Mouse (Mus musculus) kidney, postnatal 0 days (tissue): ENCODE data around the gene Gja6. TPM values are rescaled to one million over a fixed set of nuclear protein-coding genes. Genes with fewer than 3 reads are reported as not detected.
A peak's percentile ranks its signal among the peaks of the same experiment; 100 is the strongest.

Source experiments
- ATAC-seq: fragments of 200-750 bp; cut with Nextera tagmentation; replicated peaks from 2 replicates; pipeline ENCODE4 v1.8.0; 2017; ENCODE audit warnings: low read depth, moderate number of reproducible peaks, moderate TSS enrichment, moderate library complexity; ENCODE audit not compliant: low FRiP score
- DNase-seq: peaks from one replicate; pipeline ENCODE4 v3.0.0-alpha.2; 2016; ENCODE audit warnings: low spot score
- H3K27ac ChIP-seq: fragments of 300-500 bp; sonication (generic); 2 replicates; pipeline ENCODE4 v1.5.1; 2014; ENCODE audit warnings: mild to moderate bottlenecking
- H3K27me3 ChIP-seq: fragments of 300-500 bp; sonication (generic); 2 replicates; pipeline ENCODE4 v1.6.1; 2014; ENCODE audit warnings: low read length, mixed read lengths; ENCODE audit not compliant: insufficient read depth
- H3K36me3 ChIP-seq: fragments of 300-500 bp; sonication (generic); 2 replicates; pipeline ENCODE4 v1.6.1; 2014; ENCODE audit warnings: low read length, mixed read lengths; ENCODE audit not compliant: insufficient read depth
- H3K4me1 ChIP-seq: fragments of 300-500 bp; sonication (generic); replicated peaks from 2 replicates; pipeline ENCODE4 v1.6.1; 2014; ENCODE audit warnings: antibody characterized with exemption, low read length, mixed read lengths; ENCODE audit not compliant: insufficient read depth
- H3K4me2 ChIP-seq: fragments of 300-500 bp; sonication (generic); 2 replicates; pipeline ENCODE4 v1.6.1; 2014; ENCODE audit warnings: mild to moderate bottlenecking, low read length, moderate library complexity, mixed read lengths
- H3K4me3 ChIP-seq: fragments of 300-500 bp; sonication (generic); replicated peaks from 2 replicates; pipeline ENCODE4 v1.5.1; 2014; ENCODE audit warnings: low read depth, low read length
- H3K9ac ChIP-seq: fragments of 300-500 bp; sonication (generic); 2 replicates; pipeline ENCODE4 v1.6.1; 2014; ENCODE audit warnings: low read depth, low read length
- H3K9me3 ChIP-seq: fragments of 300-500 bp; sonication (generic); replicated peaks from 2 replicates; pipeline ENCODE4 v1.6.1; 2016; ENCODE audit warnings: low read length, inconsistent platforms, mixed read lengths
- CTCF ChIP-seq: IDR thresholded peaks from 2 replicates; pipeline ENCODE4 v1.5.1; 2016; ENCODE audit warnings: antibody characterized with exemption, low read depth, mild to moderate bottlenecking, moderate library complexity
- WGBS: fragments of 180-500 bp; shearing (Covaris S2); extraction: QIAGEN DNeasy Blood & Tissue Kit; methylation state at CpG from one replicate; pipeline ENCODE4 v1.1.7; 2014; 5-methylcytosine and 5-hydroxymethylcytosine counted together
- polyA plus RNA-seq: library from polyadenylated mRNA; unstranded; fragments of >200 nt; fragmentation: Nextera tagmentation; extraction: Ambion mirVana; gene quantifications from 2 replicates; pipeline ENCODE4 v1.2.1, GENCODE M21; 2015

Gja6 gene
- polyA plus RNA-seq, 1 experiment from 2014 or later: 0.13 TPM

DNA sequence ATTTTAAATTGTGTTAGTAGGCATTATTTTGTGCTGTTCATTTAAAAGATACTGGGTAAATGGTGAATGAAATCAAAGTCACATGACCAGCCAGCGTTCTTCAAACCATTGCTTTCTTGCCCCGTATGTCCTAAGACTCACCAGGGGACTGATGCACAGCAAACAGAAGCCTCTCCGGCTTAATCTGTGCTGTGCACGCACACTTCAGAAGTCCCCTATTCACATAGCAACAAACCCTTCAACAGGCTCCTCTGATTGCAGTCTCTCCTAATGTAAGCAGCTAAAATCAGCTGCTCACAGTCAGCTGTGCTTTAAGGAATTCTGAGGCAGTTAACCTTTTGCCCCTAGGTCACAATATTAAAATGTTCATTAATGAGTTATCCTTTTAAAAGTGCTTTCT is 41.8 kb downstream of the Gja6 start:
- Histone ChIP-seq H3K27ac (no peak overlapping the region), H3K27me3 (no peaks in the 10 kb centered on the region), H3K4me1 (no peaks in the 10 kb centered on the region), H3K9me3 (no peaks in the 10 kb centered on the region), H3K4me2 (no peak overlapping the region), H3K4me3 (no peak overlapping the region), H3K9ac (no peak overlapping the region), H3K36me3 (no peaks in the 10 kb centered on the region)
- ATAC-seq (no peak), DNase-seq (peak; percentile 6)
- TF ChIP-seq CTCF: no peak
- WGBS: 91% methylated on average over 4 of the region's 4 CpGs

- DNase-seq: no peak
- no peak overlapping the region for H3K4me3 ChIP-seq
- no peak overlapping the region for H3K9ac ChIP-seq
- H3K27ac ChIP-seq: no peak overlapping the region
- H3K9me3 ChIP-seq: no peaks in the 10 kb centered on the region
- ATAC-seq: no peak
- no peak for TF ChIP-seq CTCF
- H3K4me2 ChIP-seq: no peak overlapping the region
- H3K4me1 ChIP-seq: no peaks in the 10 kb centered on the region
- no peaks in the 10 kb centered on the region for H3K36me3 ChIP-seq
- H3K27me3 ChIP-seq: no peaks in the 10 kb centered on the region
- WGBS: 48% methylated on average over 4 of the region's 4 CpGs
These were observed 43.0 kb downstream of the Gja6 start for GRCm38 (mm10) chrX:160863689-160864383.

Other genes with a start within 250 kb of the Gja6 start
- gene Ppef1, start 171.3 kb downstream of the Gja6 start, polyA plus RNA-seq: 0.05 TPM in 1 of 2 replicates, not detected in the other
- gene Rs1, start 139.0 kb downstream of the Gja6 start, polyA plus RNA-seq: 0.03 TPM in 1 of 2 replicates, not detected in the other
- gene Cdkl5, start 87.7 kb upstream of the Gja6 start, polyA plus RNA-seq: 1.5 and 1.8 TPM in 2 replicates
- 2.0 and 2.2 TPM in 2 replicates for gene Scml2, start 210.1 kb upstream of the Gja6 start, polyA plus RNA-seq